Mouse (Mus musculus) heart, postnatal 4 days (tissue): ENCODE data around the gene Aco1. TPM values are rescaled to one million over a fixed set of nuclear protein-coding genes. Genes with fewer than 3 reads are reported as not detected.

Experiments
- DNase-seq: peaks from one replicate; pipeline ENCODE4 v3.0.0; 2021
- total RNA-seq, 2 experiments: library from RNA; stranded (reverse); gene quantifications; 2 replicates each; pipeline ENCODE4 v1.2.3; 2021

Gene Aco1
- total RNA-seq, 2 experiments from 2014 or later = 42.6 to 43.5 TPM

DNA sequence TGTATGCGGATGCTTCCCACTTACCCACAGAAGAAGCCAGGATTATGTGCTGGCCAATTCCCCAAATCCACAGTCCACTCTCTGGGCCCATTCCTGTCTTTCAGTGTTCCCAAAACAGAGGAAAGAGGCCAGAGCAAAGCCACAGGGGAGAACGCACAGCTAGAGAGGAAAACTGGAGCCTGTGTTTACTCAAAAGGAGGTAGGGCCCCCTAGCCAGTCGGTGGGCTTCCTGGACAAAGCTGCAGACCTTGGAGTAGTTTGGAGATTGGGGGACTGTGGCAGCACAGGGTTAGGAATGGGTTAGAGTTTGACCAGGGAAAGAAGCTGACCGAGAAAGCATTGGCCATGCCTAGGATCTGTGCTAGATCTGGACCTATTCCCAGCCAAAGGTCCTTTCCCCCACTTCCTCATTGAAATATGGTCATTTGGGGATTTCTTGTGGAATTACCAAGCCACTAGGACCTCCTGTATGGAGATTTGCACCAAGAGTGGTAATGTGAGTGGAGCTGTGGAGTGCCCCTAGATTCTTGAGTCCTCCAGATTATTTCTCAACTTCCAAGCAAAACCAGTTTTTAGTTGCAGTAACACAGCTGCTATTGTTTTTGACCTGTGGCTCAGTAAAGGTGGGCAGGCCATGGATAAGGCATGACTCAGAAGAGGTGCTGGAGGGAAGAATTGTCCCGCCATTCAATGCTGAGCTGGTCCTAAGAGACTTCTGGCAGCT lies 14.8 kb downstream of the Aco1 start:
- no peak for DNase-seq

- no peak for DNase-seq
Observed at GRCm38 (mm10) chr4:40158224-40158540, 15.3 kb downstream of the Aco1 start.

GRCm38 (mm10) chr4:40160591-40161434 lies 17.9 kb downstream of the Aco1 start:
- no peak for DNase-seq

GRCm38 (mm10) chr4:40163646-40164045 lies 20.8 kb downstream of the Aco1 start:
- no peak for DNase-seq

- no peak for DNase-seq
Observed at GRCm38 (mm10) chr4:40171477-40171876, 28.6 kb downstream of the Aco1 start.

DNA sequence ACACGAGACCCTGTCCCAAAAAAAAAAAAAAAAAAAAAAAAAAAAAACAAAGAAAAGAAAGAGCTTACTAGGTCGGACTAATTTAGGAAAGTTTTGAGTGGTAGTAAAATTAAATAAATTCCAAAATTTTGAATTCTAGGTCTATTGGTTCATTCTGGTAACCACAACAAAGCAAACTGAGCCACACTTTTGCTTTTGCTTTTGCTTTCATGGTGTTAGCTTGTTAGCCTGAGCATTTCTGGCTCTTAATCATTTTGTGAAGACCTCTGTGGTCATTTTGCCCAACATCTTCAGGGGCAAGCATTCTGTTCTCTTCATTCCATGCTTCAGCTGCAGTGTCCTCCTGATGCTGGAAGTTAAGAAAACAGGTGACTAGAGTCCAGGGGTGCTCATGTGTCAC lies 29.5 kb downstream of the Aco1 start:
- DNase-seq = no peak

DNA sequence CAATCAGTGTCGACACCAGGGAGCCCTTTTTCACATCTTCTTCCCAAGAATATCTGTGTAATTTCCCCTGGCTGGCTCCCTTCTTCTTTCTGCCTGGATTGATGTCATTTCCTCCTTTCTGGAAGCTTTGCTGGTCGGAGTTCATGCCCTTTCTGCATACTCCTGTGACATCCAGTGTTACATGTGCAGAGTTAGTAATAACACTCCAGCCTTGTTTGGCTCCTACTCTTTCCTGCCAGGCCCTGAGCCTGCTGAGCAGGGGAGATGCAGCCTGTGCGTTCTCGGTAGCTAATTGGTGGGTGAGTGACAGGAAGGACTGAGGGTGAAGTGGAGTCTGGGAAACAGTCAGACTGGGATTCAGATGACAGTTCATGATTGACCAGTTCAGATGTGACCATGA lies 31.4 kb downstream of the Aco1 start:
- peak; percentile 12 for DNase-seq

- no peak for DNase-seq
Observed at GRCm38 (mm10) chr4:40178584-40178983, 35.7 kb downstream of the Aco1 start.

- no peak for DNase-seq
Observed at GRCm38 (mm10) chr4:40180046-40180445, 37.2 kb downstream of the Aco1 start.

GRCm38 (mm10) chr4:40181681-40182080 lies 38.8 kb downstream of the Aco1 start:
- no peak for DNase-seq

DNA sequence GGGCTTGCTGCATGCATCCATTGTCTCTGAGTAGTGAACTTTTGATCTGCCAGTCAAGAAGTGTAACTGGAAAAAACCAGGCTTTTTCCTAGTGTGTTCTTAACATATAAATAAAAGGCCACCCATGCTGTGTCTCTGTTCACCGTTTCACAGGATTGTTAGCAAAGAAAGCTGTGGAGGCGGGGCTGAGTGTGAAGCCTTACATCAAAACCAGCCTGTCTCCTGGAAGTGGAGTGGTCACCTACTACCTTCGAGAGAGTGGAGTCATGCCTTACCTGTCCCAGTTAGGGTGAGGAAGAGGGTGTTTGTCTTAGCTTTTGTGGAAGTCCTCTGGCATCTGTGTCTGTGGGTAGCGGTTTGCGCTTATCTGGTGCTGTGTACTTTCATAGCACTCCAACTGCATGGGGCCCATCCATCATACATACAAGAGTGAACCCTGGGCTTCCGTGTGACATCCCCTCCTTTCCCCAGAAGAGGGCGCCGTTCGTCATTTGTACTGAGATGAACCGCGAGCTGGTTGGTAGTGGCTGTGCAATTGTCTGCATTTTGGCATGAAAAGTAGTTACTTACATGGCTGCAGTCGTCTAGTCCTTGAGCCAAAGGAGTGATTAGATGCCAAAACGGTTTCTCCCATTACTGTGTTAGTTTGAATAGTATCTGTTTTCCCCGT lies 39.9 kb downstream of the Aco1 start:
- peak; percentile 77 for DNase-seq

GRCm38 (mm10) chr4:40183781-40184180 lies 40.9 kb downstream of the Aco1 start:
- DNase-seq = no peak

GRCm38 (mm10) chr4:40184470-40184869 lies 41.6 kb downstream of the Aco1 start:
- DNase-seq = no peak

- DNase-seq = no peak
Observed at GRCm38 (mm10) chr4:40187956-40188355, 45.1 kb downstream of the Aco1 start.

DNA sequence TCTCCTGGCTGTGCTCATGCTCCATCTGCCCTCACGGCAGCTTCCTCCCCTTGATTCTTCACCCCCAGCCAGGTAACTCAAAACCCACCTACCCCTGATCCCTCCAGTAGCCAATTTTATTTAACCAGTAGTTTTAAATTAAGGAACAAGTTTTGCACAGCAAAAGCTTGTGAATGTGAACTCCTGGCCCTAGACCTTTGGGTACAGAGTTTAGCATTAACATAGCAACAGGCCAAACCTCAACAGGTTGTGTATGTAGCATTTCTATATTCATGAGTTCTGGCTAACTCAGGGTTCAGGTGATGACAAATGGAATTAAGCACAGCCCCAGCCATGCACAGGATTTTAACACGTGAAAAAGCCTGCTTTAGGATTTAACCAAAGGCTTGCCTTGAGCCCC lies 49.4 kb downstream of the Aco1 start:
- DNase-seq = no peak

DNA sequence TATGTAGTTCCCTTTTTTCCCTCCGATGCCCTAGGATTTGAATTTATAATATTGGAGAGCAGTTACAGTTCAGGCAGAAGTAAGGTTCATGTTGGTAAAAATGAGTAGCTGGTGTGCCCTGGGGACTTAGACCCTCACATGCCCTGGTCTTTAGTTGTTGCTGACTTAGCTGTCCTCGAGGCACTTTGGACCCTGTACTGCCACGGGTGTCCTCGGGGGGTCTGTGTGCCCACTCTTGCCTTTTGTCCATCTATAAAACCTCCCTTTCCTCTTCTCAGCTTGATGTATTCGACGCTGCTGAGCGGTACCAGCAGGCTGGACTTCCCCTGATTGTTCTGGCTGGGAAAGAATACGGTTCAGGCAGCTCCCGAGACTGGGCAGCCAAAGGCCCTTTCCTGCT lies 50.6 kb downstream of the Aco1 start:
- no peak for DNase-seq

DNA sequence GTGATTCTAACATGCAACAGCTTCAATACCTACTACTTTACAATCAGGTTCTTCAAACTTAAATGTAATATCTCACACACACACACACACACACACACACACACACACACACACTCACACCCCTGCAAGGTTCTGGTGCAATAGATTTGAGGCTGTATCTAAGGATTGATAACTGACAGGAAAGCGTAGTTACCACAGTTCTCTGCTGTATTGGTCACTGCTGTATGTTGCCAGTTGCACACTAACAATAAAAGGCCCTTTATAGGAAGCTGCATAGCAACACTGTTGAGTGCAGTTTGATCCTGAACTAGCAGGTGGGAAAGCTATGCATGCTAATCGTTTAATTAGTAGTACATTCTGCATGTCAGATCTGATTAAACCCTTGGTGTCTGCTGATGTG lies 52.5 kb downstream of the Aco1 start:
- DNase-seq = no peak

DNA sequence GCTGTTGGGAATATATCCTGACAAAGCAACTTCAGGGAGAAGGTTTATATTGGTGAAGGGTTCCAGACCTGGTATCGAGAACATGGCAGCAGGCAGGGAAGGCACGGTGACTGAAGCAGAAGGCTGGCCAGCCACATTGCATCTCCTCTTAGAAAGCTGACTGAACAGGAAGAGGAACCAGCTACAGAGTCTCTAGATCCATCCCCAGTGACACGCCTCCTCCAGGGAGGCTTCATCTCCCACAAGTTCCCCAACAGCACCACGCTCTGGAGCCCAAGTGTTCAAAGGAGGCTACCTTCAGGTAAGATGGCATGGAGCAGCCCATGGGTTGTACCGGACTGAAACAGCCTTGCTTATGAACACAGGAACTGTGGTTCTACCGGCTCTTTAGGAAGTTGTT lies 59.3 kb downstream of the Aco1 start:
- DNase-seq = no peak

GRCm38 (mm10) chr4:40204374-40204773 lies 61.5 kb downstream of the Aco1 start:
- no peak for DNase-seq

DNA sequence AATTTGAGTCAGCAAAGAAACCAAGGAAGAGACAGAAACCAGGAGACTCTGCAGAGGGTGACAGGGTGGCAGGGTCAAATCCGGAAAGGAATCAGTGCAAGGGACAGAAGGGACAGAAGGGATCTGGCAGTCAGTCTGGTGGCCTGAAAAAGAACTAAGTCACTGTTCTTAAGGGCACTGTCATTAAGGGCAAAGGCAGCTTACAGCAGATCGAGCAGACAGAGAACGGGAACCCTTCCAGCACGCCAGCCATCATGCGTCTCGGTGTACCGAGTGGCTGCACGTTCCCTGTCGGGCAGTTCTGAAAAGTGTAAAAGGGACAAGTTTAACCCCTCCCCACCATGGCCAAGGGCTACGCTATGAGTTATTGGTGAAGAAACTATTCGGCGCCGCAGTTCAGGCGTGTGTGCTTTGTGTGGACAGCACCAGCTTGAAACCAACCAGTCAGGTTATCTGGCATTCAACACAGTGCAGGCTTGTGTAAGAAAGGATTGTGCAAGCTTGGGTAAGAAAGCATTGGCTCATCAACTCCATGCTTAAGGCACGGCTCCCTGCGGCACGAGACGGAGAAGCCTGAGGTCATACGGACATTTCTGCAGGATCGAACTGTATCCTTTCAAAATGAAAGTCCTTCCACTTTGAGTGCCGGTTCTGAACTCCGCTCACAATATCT lies 62.5 kb downstream of the Aco1 start:
- no peak for DNase-seq

- DNase-seq = no peak
Observed at GRCm38 (mm10) chr4:40207701-40208100, 64.8 kb downstream of the Aco1 start.

DNA sequence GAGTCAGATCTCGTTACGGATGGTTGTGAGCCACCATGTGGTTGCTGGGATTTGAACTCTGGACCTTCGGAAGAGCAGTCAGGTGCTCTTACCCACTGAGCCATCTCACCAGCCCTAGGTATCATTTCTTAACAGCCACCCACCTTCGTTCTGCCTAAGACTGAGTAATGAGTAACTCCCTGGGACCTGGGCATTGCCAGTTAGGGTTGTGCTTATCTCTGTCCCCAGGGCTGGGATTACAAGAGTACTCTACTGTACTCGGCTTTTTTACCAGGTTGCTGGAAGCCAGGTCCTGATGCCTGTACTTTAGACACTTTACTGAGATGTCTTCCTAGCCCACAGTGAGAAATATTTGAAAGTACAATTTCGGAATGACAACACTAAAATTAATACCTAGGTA lies 69.3 kb downstream of the Aco1 start:
- DNase-seq = no peak

- no peak for DNase-seq
Observed at GRCm38 (mm10) chr4:40217910-40218309, 75.0 kb downstream of the Aco1 start.
